Mouse (Mus musculus): ENCODE measurements at regions not wholly inside any gene's neighbourhood (a gene's known extent, or its start where the extent isn't known, plus 50 kb on each side); places are given as distances from the start of the nearest gene placed in this dataset.

DNA sequence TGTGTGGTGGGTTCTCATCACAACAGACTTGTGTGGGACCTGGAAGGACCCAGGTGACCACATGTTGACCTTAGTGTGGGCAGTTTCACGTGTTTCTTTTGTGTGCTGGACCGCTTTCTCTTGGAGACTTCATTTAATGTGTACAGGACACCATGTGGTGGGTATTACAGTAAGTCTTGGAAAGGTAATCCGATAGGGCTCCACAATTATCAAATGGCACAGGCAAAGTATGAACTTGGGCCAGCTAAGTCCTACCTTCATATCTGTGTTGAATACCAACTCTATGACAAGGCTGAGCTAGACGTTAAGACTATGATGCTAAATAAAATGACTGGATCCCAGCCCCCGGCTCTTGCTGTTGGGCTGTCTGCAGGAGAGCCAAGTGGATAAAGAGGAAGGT lies 173.5 kb downstream of the 1500009L16Rik start:
- DNase-seq (ENCODE audit: low spot score in 2 of 2): no peak

DNA sequence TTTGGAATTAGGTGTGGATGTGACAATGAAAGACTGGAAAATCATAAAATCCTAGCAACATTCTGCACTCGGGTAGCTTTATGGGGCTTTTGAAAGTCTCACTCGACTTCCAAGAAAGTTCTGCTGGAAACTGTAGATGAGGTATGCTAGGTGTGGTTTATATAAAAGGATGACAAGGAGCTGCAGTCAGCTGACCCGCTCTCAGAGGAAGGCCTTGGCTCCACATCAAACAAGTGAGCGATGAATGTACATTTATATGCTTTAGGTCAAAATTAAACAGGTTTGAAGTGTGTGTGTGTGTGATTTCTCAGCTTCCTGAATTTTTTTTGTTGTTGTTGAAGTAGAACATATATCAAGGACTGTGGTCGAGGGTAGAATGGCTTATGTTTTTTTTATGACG lies 174.9 kb downstream of the 1500009L16Rik start:
- no peak for DNase-seq (ENCODE audit: low spot score in 2 of 2)

DNA sequence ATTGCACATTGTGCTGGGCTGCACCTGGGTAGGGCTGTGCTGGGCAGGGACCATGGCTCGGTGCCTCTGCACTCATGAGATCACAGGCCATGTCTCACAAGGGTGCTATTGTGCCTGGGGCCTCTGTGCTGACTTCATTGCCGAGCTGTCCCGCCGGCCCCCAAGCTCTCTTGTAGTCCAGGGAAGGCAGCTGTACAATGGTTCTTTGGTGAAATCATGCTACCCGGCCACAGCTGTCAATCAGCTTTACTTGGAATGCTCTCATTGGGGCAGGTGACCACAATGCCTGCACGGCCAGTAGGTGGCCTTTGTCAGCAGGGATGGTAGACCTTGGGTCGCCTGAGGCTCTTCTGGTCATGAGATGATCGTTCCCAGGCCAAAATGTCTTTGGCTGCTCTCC lies 184.1 kb downstream of the 1500009L16Rik start:
- no peak for DNase-seq (ENCODE audit: low spot score in 2 of 2)

DNA sequence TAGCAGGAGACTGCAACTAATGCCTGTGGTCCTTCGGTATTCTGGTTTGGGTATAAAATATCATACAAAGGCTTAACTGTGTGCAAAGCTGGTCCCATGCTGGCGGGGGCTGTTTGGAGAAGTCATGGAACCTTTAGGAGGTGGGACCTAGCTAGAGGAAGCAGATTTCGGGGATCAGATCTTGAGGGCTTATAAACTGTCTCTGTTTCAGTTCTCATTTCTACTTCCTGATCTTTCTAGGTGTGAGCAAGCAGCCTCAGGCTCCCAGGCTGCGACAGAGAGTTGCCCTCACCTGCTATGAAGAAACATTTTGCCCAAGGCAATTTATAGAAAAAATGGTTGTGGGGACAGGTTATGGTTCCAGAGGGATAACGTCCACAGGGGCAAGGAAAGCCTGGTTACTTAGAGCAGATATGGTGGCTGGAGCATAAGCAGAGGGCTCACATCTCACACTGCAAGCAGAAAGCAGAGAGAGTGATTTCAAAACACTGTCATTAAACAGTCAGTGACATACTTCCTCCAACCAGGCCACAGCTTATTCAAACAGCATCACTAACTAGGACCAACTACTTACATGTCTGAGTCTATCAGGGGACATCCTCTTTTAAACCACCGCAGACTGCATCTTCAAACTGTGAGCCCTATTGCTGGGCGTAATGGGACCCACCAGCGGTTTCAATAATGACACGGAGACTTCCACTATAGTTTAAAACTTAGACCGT lies 188.1 kb downstream of the 1500009L16Rik start:
- DNase-seq (ENCODE audit: low spot score in 2 of 2): no peak

DNA sequence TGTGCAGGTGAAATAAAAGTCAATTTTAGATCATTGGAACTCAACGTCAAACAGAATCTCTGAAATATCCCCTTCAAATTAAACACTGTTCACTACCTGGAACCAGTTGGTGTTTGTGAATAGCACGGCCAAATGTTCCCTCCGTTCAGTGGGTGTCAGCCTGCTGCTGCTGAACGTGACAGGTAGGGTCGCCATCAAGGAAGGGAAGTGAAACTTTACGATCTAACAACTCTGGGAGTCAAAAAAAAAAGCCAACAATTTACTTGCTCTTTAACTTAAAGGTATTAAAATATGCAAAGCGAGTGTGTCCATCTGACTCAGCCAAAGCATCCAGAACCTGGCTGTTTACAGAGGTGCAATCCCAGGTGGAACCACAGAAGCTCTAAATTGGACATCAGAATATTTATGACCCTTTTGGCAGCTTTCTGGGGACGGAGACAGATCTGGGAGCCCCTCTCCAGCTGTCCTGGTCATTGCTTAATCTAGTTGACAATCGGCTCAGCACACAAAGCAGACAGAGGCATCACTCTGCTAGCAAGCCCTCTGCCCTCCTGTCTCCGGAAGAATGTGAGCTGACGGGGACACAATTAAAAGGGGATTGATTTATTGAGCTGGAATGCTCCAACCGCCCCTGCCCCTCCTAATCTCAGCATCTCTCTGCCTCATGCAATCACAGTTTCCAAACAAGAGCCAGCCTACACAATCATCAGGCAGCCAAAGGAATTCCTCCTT lies 191.9 kb downstream of the 1500009L16Rik start:
- no peak for DNase-seq (ENCODE audit: low spot score in 2 of 2)

DNA sequence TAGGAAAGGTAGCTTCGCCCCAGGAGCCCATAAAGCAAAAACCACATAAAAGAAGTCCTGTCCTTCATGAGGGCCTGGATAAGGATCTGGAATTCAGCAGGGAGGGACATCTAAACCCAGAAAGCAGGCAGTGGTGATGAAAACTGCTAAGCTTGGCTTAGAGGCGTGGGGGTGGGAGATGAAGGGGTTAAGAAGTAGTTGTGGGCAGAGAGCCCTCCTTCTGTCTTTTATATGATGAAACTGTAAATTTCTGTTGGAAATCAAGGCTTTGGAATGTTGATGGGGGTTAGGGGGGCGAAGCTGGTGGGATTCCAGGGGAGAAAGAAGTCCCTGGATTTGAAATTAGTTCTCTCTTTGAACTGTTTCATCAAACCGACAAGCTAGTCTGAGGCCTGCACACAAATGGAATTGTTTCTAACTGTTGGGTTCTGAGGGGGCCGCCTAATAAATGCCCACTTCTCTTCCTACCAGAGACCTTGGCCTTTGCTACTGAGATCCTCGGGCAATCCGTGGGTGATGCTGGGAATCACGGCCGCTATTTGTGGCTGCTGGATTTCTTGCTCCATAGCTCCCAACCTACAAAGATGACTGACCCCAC lies 192.6 kb downstream of the 1500009L16Rik start:
- DNase-seq (ENCODE audit: low spot score in 2 of 2): no peak

DNA sequence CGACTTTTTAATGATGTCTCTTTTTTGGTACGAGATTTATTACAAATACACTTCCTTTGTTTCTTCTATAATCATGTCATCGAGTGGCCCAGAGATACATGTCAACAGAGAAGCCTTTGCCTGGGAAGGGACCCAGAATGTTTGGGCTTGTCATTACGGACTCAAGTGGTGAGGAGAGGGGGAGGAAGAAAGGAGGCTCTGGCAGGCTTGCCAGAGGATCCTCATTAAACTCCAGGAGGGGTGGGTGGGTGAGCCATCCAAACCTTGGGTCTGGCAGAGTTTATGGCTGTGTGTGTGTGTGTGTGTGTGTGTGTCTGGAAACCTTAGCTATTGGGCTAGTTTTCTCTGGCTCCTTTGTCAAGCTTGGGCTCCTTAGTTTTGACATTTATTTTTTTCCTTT lies 204.3 kb downstream of the 1500009L16Rik start:
- peak in 1 of 2 experiments; percentile 24 for DNase-seq (ENCODE audit: low spot score in 2 of 2)

DNA sequence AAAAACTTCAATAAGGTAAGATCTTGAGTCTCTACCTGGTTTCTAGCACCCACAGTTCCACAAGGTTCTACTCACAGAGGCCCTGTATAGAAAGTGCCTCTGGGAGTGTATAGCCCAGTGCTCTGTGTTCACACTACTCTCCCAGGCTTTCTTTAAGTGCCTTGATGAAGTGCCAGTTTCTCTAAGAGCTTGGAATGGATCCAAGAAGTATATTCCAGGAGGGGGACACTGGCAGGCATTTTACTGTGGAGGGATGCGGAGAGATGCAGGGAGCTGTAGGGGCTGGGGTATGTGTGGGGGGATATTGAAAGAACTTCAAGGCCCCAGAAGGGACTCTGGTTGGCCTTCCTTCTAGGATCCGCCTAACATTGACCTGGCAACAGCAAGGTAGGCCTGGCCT lies 204.9 kb downstream of the 1500009L16Rik start:
- no peak for DNase-seq (ENCODE audit: low spot score in 2 of 2)

DNA sequence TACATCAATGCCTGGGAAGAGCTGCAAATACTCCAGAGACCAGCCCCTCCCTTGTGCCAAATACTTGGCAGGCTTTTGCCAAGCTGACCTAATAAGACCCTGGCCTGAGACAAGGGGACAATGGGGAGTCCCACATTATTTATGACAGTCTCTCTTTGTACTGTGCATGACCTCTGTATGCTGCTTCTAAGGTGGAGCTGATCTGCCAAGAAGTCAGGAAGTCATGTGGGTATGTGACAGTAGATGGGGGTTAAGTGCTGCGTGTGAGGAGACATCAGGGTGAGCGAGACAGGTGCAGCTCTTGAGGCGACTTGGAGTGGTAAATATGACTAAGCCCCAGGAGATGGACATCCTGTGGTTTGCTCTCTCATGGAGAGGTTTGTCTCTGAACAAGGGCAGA lies 209.1 kb downstream of the 1500009L16Rik start:
- no peak for DNase-seq (ENCODE audit: low spot score in 2 of 2)

DNA sequence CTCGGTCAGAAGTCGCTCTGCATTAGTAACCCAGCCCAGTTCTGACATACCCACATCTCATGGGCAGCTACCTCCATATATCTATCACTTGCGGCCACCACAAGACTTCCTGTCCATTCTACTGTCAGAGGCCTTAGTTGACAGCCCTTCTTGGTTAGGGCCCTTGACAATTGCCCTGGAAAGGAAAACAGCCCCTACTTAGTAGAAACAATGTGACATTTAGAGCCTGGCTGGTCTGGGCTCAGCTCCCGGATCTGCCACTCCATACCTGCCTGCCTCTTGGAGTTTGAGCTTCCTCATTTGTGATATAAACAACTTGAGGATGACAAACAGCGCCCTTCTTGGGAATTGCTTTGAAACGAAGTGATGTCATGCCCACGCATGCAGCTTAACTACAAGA lies 210.5 kb downstream of the 1500009L16Rik start:
- DNase-seq (ENCODE audit: low spot score in 2 of 2): no peak

DNA sequence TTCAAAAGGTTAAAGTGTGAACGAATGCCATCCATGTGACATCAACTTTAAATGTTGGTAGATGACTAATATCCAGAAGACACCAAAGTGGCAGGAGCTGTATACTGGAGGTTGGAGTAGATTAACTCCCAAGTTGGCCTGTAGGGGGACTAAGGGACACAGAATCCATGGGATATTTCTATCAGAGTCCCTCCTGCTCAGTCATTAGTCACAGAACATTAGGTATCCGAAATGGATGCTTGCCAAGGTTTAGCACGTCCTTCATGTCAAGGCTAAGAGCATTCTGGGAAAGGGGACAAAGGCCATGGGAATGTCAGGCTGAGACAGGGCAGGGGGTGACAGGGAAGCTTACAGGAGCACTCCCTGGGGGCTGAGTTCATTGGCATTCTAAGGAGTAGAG lies 211.8 kb downstream of the 1500009L16Rik start:
- no peak for DNase-seq (ENCODE audit: low spot score in 2 of 2)

DNA sequence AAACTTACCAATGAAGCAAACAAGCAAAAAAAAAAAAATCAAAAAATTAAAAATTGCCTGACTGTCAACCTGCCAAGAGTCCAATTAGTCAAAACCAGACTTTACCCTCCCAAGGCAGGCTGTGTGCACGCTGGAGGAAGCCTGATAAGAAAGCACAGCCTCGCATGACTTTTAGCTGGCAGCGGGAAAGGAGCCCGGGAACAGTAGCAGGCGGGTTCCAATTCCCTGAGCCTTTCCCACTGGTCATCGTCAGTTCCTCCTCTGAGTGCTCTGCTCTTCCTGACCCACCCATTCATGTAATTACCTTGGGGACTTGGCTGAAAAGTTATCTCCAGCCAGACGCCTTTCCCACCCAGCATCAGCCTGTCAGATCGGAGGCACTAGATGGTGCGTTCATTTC lies 214.5 kb downstream of the 1500009L16Rik start:
- peak in 1 of 2 experiments; percentile 14 for DNase-seq (ENCODE audit: low spot score in 2 of 2)

DNA sequence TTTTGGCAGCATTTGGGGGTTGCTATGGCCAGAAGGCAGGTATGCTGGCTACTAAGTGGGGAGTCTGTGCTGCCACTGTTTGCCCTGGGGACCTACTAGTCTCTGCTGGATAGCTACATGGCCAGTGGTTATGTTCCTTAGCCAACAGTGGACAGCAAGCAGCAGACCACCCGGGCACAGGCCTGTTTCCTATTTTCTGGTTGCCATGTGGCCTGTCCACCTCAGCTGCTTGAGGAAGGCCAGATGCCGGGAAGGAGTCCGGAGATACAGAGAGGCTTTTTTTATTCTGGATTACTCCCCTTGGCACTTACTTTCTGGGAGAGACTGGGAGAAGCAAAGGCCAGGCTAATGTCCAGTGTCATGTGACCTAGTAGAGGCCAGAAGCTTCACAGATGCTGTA lies 219.4 kb downstream of the 1500009L16Rik start:
- DNase-seq (ENCODE audit: low spot score in 2 of 2): peak in 1 of 2 experiments; percentile 8

DNA sequence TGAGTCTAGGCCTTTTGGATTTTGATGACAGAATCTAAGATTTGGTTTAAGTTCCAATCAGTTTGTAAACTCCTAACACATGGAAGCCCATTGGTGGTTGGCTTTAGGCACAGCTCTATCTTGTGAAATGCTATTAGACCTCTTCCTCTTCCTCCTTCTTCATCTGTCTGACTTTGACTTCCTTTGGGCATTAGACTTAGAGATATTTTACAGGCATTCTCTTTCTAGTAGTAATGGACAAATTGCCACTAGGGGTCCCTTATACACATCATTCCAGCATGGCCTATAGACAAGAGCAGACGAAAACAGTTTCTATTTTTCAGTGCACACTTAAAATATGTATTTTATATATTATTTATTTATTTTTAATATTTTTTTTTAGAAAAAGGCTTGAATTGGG lies 221.5 kb downstream of the 1500009L16Rik start:
- DNase-seq (ENCODE audit: low spot score in 2 of 2): no peak

DNA sequence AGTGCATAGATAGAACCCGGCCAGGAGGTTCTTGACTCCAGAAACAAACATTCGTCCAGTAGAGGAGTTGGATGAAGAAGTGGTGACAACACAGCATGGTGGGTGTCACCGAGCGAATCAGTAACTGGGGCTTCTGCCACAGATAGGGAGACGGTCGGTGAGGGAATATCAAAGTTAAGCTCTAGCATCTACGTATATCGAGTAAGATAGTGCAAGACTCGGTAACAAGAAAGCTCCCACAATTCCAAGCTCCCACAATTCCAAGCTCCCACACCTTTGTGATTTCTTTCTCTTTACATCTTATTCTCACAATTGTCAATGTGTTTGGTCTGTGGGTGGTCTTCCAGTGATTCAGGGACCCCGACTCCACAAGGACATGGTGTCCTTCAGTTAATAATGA lies 222.2 kb downstream of the 1500009L16Rik start:
- DNase-seq (ENCODE audit: low spot score in 2 of 2): no peak

DNA sequence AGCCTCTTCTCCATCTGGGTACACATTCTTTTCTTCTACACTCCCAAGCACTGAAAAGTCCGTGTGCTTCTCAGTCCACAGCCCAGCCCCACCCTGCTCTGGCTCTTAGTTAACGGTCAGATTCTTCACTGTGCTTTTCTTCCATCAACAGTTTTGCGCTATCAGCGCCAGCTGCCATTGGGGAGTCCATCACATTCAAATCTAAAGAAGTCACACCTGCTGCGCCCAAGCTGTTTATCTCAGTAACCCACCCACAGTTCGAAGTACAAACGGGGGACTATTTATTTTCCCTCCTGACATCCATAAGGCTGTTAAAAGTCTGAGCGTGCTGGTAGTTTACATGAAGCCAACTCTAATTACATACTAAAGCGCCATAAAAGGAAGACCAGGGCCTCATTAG lies 222.8 kb downstream of the 1500009L16Rik start:
- DNase-seq (ENCODE audit: low spot score in 2 of 2): no peak

DNA sequence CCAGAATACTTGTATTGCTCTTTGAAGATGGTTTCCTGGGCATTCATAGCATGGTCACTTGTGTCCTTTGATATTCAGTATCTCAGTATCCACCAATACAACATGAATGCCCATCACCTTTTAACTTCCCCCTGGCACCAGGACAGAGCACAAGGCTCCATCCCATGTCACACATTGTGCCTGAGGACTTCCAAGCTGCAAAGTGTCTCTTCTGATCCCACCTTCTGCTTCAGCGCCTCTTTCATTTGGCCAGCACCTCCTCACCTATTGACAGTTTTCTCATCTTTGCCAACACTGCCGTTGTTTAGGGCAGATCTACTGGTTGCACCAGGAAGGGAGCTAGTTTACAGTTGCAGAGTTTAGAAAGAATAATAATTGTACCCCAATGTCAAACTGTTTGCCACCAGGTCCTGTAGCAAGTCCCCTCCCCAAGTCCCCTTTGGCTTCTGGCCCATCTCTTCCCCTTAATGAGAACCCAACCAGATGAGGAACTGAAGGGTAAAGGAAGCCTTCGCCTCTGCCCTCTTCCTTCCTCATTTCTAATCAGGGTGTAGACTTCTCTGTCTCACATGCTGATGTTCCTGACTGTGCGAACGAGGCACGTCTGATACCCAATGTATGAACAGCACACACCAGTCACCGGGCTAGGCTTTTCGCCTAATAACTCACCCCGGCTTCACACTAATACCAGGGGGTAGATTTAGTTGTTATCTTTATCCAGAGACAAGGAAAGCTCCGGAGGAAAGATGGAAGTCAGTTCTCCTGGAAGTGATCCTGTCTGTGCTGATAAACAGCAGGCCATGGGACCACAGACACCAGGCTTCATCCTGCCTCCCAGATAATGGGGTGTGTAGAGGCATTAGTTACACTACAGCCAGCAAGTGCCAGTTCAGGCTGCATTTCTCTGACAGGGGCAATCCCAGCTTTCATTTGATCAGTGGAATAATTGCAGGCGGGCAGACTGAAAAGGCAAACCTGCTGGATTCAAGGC lies 223.8 kb downstream of the 1500009L16Rik start:
- DNase-seq (ENCODE audit: low spot score in 2 of 2): no peak

DNA sequence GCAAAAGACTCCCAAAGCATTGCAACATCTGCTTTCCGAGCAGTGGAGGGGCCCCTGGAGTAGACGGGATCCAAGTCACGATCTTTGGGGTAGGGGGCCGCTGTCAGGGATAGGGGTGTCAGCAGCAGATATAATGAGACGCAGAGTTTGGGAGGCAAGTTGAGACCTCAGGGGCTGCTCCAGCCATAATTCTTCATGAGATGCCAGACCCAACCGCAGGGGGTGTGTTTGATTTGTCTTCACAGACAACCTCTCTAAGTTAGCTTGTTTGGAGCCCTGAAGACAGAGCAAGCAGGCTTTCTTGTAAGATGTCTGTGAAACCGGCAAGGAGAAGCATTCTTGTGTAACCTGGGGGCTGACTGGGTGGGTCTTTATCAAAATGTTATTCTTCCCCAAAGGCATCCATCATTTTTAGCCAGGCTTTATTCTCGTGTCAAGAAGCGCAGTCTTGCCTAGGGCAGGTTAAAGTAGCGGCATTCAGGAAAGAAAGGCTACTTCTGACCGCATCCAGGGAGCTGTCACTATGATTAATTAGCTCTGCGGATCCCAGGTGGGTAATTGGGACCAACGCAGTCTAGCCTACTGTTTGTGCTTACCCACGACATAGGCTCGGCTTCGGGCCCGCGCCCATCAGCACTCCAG lies 234.6 kb downstream of the 1500009L16Rik start:
- DNase-seq (ENCODE audit: low spot score in 2 of 2): no peak

DNA sequence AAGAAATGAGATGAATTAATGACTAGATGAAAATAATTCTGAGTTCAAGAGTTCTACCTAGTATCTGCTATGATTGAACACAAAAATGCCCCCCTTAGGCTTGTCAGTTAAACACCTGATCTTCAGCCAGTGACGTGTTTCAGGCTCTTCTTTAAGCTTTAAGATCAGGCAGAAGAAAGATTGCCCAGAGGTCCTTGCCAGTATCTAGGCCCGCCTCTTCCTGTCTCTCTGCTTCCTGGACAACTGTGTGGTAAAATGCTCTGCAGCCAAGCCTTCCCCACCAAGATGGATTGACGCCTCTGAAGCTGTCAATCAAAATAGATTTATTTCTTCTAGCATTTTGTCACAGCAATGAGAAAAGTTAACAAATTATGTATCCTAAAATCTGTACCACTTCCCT lies 235.7 kb downstream of the 1500009L16Rik start:
- no peak for DNase-seq (ENCODE audit: low spot score in 2 of 2)

DNA sequence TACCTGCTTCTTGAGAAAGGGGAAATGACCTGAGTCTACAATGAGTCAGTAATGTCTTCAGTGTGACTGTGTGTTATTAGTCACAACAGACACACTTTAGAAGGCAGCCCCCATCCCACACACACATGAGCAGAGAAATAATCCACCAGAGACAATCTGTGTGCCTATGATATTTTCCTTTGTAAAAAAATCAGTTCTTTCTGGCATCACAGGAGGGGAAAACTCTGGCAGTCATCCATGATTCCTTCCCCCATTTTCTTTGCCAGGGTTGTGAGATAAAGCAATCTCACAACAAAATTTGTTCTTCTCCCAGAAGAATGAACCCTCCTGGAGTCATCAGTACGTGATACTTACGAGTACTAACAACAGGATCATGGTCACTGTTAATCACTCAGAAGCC lies 236.2 kb downstream of the 1500009L16Rik start:
- no peak for DNase-seq (ENCODE audit: low spot score in 2 of 2)

DNA sequence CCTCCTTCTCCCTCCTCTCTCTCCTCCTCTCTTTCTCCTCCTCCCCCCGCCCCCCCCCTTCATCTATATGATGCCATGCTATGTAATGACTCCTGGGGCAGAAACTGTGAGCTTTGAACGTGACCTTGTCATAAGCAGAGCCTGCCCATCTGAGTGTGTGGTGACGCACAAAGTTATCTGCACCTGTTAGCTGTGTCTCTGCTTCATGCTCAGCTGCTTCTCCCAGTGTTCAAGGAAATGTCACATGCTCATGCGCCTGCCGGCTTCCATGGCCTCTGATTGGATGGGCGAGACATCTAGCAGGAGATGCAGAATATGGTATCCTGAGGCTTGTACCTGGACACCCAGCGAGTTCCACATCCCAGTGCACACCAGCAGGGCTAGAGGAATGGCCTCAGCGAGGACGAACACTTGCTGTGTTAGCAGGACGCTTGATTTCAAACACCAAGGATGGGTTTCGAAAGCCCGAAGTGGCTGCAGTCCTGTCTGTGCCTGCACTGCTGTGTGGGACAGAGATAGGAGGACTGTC lies 240.6 kb downstream of the 1500009L16Rik start:
- no peak for DNase-seq (ENCODE audit: low spot score in 2 of 2)

Measured in urinary bladder, postnatal 36 days (tissue).